Mouse (Mus musculus) heart, postnatal 0 days (tissue): ENCODE results near the gene Slc35e3.

ENCODE experiments used
- CTCF ChIP-seq: IDR thresholded peaks from 2 replicates; pipeline ENCODE4 v1.5.1; 2016; ENCODE audit warnings: antibody characterized with exemption, control low read depth, low read depth
- EP300 ChIP-seq: IDR thresholded peaks from 2 replicates; pipeline ENCODE4 v1.6.1; 2016; ENCODE audit warnings: antibody characterized with exemption, low read depth

DNA sequence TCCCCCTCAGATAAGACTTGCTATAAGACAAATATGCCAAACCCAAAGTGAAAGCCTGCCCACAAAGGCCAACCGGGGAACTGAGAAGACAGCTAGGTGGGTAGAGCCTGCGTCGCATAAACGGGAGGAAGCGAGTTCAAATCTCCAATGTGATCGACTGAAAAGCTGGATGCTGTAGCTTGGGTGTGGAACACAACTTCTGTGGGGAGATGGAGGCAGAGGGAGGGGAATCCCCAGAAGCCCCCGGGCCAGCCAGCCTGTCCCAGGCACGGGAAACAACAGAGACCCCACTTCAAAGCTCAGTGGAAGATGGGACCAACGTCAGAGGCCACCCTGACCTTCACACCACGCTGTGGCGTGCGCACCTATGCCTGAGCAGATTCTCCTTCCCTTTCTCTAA lies 16.8 kb upstream of the Slc35e3 start:
- TF ChIP-seq EP300 (no peak), CTCF (no peak)
